Mouse (Mus musculus) liver, adult 10 weeks (tissue): ENCODE data around the gene Scai. TPM values are rescaled to one million over a fixed set of nuclear protein-coding genes. Genes with fewer than 3 reads are reported as not detected.

Source experiments
- polyA plus RNA-seq: library from polyadenylated mRNA; stranded (reverse); fragments of 350-450 nt; fragmentation: Illumina TruSeq; extraction: RNeasy Lipid Tissue Mini Kit (QIAGEN cat#74804); gene quantifications from one replicate; pipeline ENCODE4 v1.2.3, GENCODE M21; 2014; ENCODE audit warnings: low read depth, low replicate concordance

The Scai gene
- 3.0 TPM for polyA plus RNA-seq

GRCm38 (mm10) chr2:39190561-39191056 lies at the start of gene Scai:
Gene Scai (minus strand): TSS chr2:39190734.

DNA sequence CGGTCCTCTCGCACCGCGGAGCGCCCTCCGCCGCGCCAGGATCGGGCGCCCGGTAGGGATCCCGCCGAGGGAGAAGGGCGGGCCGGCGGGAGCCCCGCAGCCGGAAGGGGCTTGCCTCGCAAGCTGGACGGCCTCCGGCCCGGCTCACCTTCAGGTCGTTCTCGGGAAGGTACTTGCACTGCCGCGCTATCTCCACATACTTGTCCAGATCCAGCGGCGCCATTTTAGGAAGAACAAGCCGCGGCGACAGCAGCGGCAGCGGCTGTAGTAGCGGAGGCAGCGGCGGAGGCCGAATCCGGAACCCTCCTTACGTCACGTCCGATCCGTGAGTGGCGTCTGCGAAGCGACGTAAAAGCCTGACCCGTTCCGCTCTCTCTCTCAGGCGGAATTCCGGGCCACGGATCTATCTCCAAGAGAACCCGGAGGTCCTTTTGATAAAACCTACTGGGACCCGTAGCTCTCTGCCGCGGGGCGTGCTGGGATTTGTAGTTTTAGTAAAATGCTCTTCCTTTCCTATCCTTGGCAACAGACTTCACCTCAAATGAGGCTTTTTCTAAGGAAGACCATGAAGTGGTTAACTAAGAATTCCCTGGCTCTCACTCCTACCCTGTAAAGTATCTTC lies 35.6 kb upstream of the Scai start, which contains the start of gene Ppp6c:
Gene Ppp6c, minus strand, starts transcription at position 433 of the 622 bp plus-strand sequence.

GRCm38 (mm10) chr2:39065400-39065987 lies 125.0 kb downstream of the Scai start, which contains the start of gene Golga1:
Gene Golga1 (minus strand): TSS chr2:39065541.

Other genes with a start within 250 kb of the Scai start
- not detected for gene Wdr38, start 193.3 kb downstream of the Scai start, polyA plus RNA-seq
- 104 TPM for gene Arpc5l, start 185.4 kb downstream of the Scai start, polyA plus RNA-seq
- gene Rpl35, start 185.1 kb downstream of the Scai start, polyA plus RNA-seq = 32.2 TPM
- 20.5 TPM for gene Golga1, start 125.2 kb downstream of the Scai start, polyA plus RNA-seq
- 79.7 TPM for gene Ppp6c, start 35.7 kb upstream of the Scai start, polyA plus RNA-seq